Mouse (Mus musculus) liver, embryonic 12.5 days (tissue): Measurements from ENCODE around the gene Rapgef4. TPM values are rescaled to one million over a fixed set of nuclear protein-coding genes. Genes with fewer than 3 reads are reported as not detected.

Experiments
- ATAC-seq: fragments of 200-750 bp; cut with Nextera tagmentation; 2 replicates; pipeline ENCODE4 v1.8.0; 2017; ENCODE audit warnings: moderate number of reproducible peaks, mild to moderate bottlenecking, moderate library complexity
- H3K27ac ChIP-seq: fragments of 300-500 bp; sonication (generic); 2 replicates; pipeline ENCODE4 v1.5.1; 2016; ENCODE audit warnings: mild to moderate bottlenecking
- H3K27me3 ChIP-seq: fragments of 300-500 bp; sonication (generic); replicated peaks from 2 replicates; pipeline ENCODE4 v1.6.1; 2016; ENCODE audit warnings: mild to moderate bottlenecking, moderate library complexity
- H3K36me3 ChIP-seq: fragments of 300-500 bp; sonication (generic); 2 replicates; pipeline ENCODE4 v1.6.1; 2016; ENCODE audit warnings: mild to moderate bottlenecking, moderate library complexity
- H3K4me1 ChIP-seq: fragments of 300-500 bp; sonication (generic); 2 replicates; pipeline ENCODE4 v1.6.1; 2016
- H3K4me2 ChIP-seq: fragments of 300-500 bp; sonication (generic); 2 replicates; pipeline ENCODE4 v1.6.1; 2016; ENCODE audit warnings: mild to moderate bottlenecking, moderate library complexity
- H3K4me3 ChIP-seq: fragments of 300-500 bp; sonication (generic); 2 replicates; pipeline ENCODE4 v1.5.1; 2016; ENCODE audit warnings: mild to moderate bottlenecking, moderate library complexity
- H3K9ac ChIP-seq: fragments of 300-500 bp; sonication (generic); 2 replicates; pipeline ENCODE4 v1.6.1; 2016; ENCODE audit warnings: mild to moderate bottlenecking, moderate library complexity
- H3K9me3 ChIP-seq: fragments of 300-500 bp; sonication (generic); replicated peaks from 2 replicates; pipeline ENCODE4 v1.6.1; 2016; ENCODE audit warnings: mild to moderate bottlenecking, moderate library complexity
- WGBS: fragments of 180-500 bp; shearing (Covaris S2); methylation state at CpG from one replicate; pipeline ENCODE4 v1.1.7; 2016; ENCODE audit not compliant: insufficient replicate concordance; 5-methylcytosine and 5-hydroxymethylcytosine counted together
- polyA plus RNA-seq: library from polyadenylated mRNA; unstranded; fragments of >200 nt; fragmentation: Nextera tagmentation; extraction: Ambion mirVana; gene quantifications from 2 replicates; pipeline ENCODE4 v1.2.1, GENCODE M21; 2016

The Rapgef4 gene
- polyA plus RNA-seq, 1 experiment from 2014 or later, result 3.6 TPM

GRCm38 (mm10) chr2:72093402-72094037 is 112.5 kb downstream of the Rapgef4 start:
- Histone ChIP-seq H3K27me3 (no peaks in the 10 kb centered on the region), H3K9ac (no peak overlapping the region), H3K27ac (no peak overlapping the region), H3K4me3 (no peak overlapping the region), H3K36me3 (no peaks in the 10 kb centered on the region), H3K4me1 (no peaks in the 10 kb centered on the region), H3K9me3 (no peaks in the 10 kb centered on the region), H3K4me2 (no peak overlapping the region)
- 75% methylated on average over 20 of the region's 20 CpGs for WGBS
- ATAC-seq, result no peak

GRCm38 (mm10) chr2:72094038-72094437 is 113.0 kb downstream of the Rapgef4 start:
- Histone ChIP-seq H3K9me3 (no peaks in the 10 kb centered on the region), H3K4me3 (no peak overlapping the region), H3K27ac (no peak overlapping the region), H3K4me2 (no peak overlapping the region), H3K27me3 (no peaks in the 10 kb centered on the region), H3K4me1 (no peaks in the 10 kb centered on the region), H3K36me3 (no peaks in the 10 kb centered on the region), H3K9ac (no peak overlapping the region)
- no peak for ATAC-seq
- WGBS, result 75% methylated on average over 8 of the region's 8 CpGs

- no peak for ATAC-seq
- H3K4me2 ChIP-seq, result no peak overlapping the region
- no peaks in the 10 kb centered on the region for H3K27me3 ChIP-seq
- H3K36me3 ChIP-seq, result no peaks in the 10 kb centered on the region
- no peak overlapping the region for H3K9ac ChIP-seq
- WGBS, result 75% methylated on average over 7 of the region's 7 CpGs
- H3K27ac ChIP-seq, result no peak overlapping the region
- no peaks in the 10 kb centered on the region for H3K4me1 ChIP-seq
- no peak overlapping the region for H3K4me3 ChIP-seq
- H3K9me3 ChIP-seq, result no peaks in the 10 kb centered on the region
Measured at GRCm38 (mm10) chr2:72094446-72094845, 113.4 kb downstream of the Rapgef4 start.

GRCm38 (mm10) chr2:72095002-72095401 is 114.0 kb downstream of the Rapgef4 start:
- Histone ChIP-seq H3K27ac (no peak overlapping the region), H3K4me2 (no peak overlapping the region), H3K27me3 (no peaks in the 10 kb centered on the region), H3K9me3 (no peaks in the 10 kb centered on the region), H3K4me3 (no peak overlapping the region), H3K9ac (no peak overlapping the region), H3K4me1 (no peaks in the 10 kb centered on the region), H3K36me3 (no peaks in the 10 kb centered on the region)
- 41% methylated on average over 6 of the region's 6 CpGs for WGBS
- ATAC-seq, result no peak

- Histone ChIP-seq H3K4me2 (no peak overlapping the region), H3K27me3 (no peaks in the 10 kb centered on the region), H3K27ac (no peak overlapping the region), H3K36me3 (no peaks in the 10 kb centered on the region), H3K4me1 (no peaks in the 10 kb centered on the region), H3K9me3 (no peaks in the 10 kb centered on the region), H3K9ac (no peak overlapping the region), H3K4me3 (no peak overlapping the region)
- no peak for ATAC-seq
- WGBS, result 14% methylated on average over 3 of the region's 3 CpGs
Measured at GRCm38 (mm10) chr2:72096345-72096744, 115.3 kb downstream of the Rapgef4 start.

GRCm38 (mm10) chr2:72098366-72098765 is 117.3 kb downstream of the Rapgef4 start:
- no peaks in the 10 kb centered on the region for H3K27me3 ChIP-seq
- no peaks in the 10 kb centered on the region for H3K9me3 ChIP-seq
- H3K4me3 ChIP-seq, result no peak overlapping the region
- WGBS, result 73% methylated on average over 8 of the region's 8 CpGs
- H3K4me1 ChIP-seq, result no peaks in the 10 kb centered on the region
- no peak overlapping the region for H3K9ac ChIP-seq
- H3K4me2 ChIP-seq, result no peak overlapping the region
- no peaks in the 10 kb centered on the region for H3K36me3 ChIP-seq
- ATAC-seq, result no peak
- no peak overlapping the region for H3K27ac ChIP-seq

- H3K4me2 ChIP-seq, result no peak overlapping the region
- no peak for ATAC-seq
- H3K9ac ChIP-seq, result no peak overlapping the region
- H3K4me1 ChIP-seq, result no peaks in the 10 kb centered on the region
- H3K27me3 ChIP-seq, result no peaks in the 10 kb centered on the region
- H3K9me3 ChIP-seq, result no peaks in the 10 kb centered on the region
- WGBS, result 57% methylated on average over 8 of the region's 8 CpGs
- no peak overlapping the region for H3K4me3 ChIP-seq
- H3K27ac ChIP-seq, result no peak overlapping the region
- H3K36me3 ChIP-seq, result no peaks in the 10 kb centered on the region
Measured at GRCm38 (mm10) chr2:72104604-72105003, 123.6 kb downstream of the Rapgef4 start.

GRCm38 (mm10) chr2:72107525-72108180 is 126.6 kb downstream of the Rapgef4 start:
- Histone ChIP-seq H3K9ac (no peak overlapping the region), H3K27me3 (no peaks in the 10 kb centered on the region), H3K9me3 (no peaks in the 10 kb centered on the region), H3K4me2 (no peak overlapping the region), H3K4me3 (no peak overlapping the region), H3K36me3 (no peaks in the 10 kb centered on the region), H3K27ac (no peak overlapping the region), H3K4me1 (no peaks in the 10 kb centered on the region)
- 67% methylated on average over 12 of the region's 12 CpGs for WGBS
- ATAC-seq, result no peak

GRCm38 (mm10) chr2:72108448-72109312 is 127.6 kb downstream of the Rapgef4 start:
- H3K36me3 ChIP-seq, result no peaks in the 10 kb centered on the region
- no peaks in the 10 kb centered on the region for H3K9me3 ChIP-seq
- H3K4me1 ChIP-seq, result no peaks in the 10 kb centered on the region
- no peak overlapping the region for H3K9ac ChIP-seq
- H3K4me2 ChIP-seq, result no peak overlapping the region
- 53% methylated on average over 4 of the region's 4 CpGs for WGBS
- no peak for ATAC-seq
- H3K27ac ChIP-seq, result no peak overlapping the region
- no peak overlapping the region for H3K4me3 ChIP-seq
- no peaks in the 10 kb centered on the region for H3K27me3 ChIP-seq

- Histone ChIP-seq H3K27ac (no peak overlapping the region), H3K36me3 (no peaks in the 10 kb centered on the region), H3K27me3 (no peaks in the 10 kb centered on the region), H3K4me3 (no peak overlapping the region), H3K9ac (no peak overlapping the region), H3K9me3 (no peaks in the 10 kb centered on the region), H3K4me1 (no peaks in the 10 kb centered on the region), H3K4me2 (no peak overlapping the region)
- 64% methylated on average over 5 of the region's 5 CpGs for WGBS
- ATAC-seq, result no peak
Measured at GRCm38 (mm10) chr2:72110404-72110803, 129.4 kb downstream of the Rapgef4 start.

- ATAC-seq, result no peak
- Histone ChIP-seq H3K9me3 (no peaks in the 10 kb centered on the region), H3K4me3 (no peak overlapping the region), H3K27me3 (no peaks in the 10 kb centered on the region), H3K27ac (no peak overlapping the region), H3K4me2 (no peak overlapping the region), H3K9ac (no peak overlapping the region), H3K4me1 (no peaks in the 10 kb centered on the region), H3K36me3 (no peaks in the 10 kb centered on the region)
- WGBS, result 66% methylated on average over 5 of the region's 5 CpGs
Measured at GRCm38 (mm10) chr2:72113716-72114115, 132.7 kb downstream of the Rapgef4 start.

- Histone ChIP-seq H3K4me1 (no peaks in the 10 kb centered on the region), H3K36me3 (no peaks in the 10 kb centered on the region), H3K9me3 (no peaks in the 10 kb centered on the region), H3K9ac (no peak overlapping the region), H3K4me3 (no peak overlapping the region), H3K27ac (no peak overlapping the region), H3K27me3 (no peaks in the 10 kb centered on the region), H3K4me2 (no peak overlapping the region)
- no peak for ATAC-seq
- 70% methylated on average over 4 of the region's 4 CpGs for WGBS
Measured at GRCm38 (mm10) chr2:72114148-72114559, 133.1 kb downstream of the Rapgef4 start.
